Mouse (Mus musculus): ENCODE data around the gene C130050O18Rik.
"Not testable (repeated sequence)": the region's sequence is repeated elsewhere in the genome, so short reads cannot be mapped to it uniquely, and the experiment has no call there.

Gene C130050O18Rik

DNA sequence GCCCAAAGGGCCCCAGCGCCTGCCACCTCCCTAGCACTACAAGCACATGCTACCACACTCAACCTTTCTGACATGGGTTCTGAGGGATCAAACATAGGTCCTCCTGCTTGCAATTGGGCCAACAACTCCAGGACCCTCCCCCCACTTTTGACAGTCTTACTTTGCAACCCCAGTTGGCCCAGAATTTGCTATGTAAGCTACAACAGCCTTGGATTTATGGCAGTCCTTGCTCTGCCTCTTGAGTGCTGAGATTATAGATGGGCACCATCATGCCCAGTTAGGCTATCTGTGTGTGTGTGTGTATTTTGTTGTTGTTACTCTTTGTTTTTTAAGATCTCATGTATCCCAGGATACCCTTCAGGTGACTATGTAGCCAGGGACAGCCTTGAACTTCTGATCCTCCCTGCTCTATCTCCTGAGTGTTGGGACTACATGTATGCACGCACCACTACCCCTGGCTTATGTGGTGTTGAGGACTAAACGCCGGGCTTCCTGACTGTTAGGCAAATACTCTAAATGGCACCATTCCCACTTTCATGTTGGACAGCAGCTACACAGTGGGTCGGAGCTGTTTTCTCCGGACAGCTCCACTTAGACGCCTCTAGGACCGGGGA is 25.2 kb upstream of the C130050O18Rik start:
- DNase-seq (ENCODE audit: inconsistent ontology term): no peak

DNA sequence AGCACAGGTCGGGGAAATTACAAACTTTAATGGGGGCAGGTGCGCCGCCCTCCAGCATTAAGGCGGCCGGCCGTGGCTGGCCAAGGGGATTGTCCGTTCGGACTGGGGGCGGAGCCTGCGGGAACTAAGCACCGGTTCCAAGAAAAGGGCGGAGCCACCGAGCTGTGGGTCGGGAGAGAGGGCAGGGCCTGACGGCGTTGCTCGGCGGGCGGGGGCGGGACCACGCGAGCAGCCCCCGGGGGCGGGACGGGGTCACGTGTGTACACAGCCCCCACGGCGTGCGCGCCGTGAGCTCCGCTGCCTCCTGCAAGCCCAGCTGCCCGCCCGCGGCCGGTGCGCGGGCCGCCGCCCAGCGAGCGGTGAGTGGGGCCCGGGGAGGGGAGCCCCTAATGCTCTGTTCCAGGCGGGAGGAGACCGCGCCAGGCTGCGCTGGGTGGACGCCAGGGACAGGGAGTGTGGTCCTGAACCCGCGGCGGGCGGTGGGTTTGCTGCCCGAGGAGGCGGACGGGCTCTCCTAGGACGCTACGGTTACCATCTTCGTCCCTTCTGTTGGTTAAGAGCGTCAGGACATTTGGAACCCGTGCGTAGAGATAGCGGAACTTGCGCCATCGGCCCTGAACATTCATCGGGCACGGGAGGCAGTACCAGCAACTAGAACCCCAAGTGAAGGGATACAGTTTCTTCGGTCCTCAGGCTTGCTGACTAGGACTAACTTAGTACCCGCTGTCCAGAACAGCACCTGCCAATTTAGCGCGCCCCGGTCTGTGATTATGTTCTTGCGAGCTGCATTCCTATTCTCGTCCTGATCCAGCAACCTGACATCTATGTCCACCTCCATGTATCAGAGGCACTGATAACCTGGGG is 24.5 kb upstream of the C130050O18Rik start:
- peak; percentile 96 for DNase-seq (ENCODE audit: inconsistent ontology term)

- DNase-seq (ENCODE audit: inconsistent ontology term): no peak
Observed at GRCm38 (mm10) chr5:139381586-139382513, 23.2 kb upstream of the C130050O18Rik start.

DNA sequence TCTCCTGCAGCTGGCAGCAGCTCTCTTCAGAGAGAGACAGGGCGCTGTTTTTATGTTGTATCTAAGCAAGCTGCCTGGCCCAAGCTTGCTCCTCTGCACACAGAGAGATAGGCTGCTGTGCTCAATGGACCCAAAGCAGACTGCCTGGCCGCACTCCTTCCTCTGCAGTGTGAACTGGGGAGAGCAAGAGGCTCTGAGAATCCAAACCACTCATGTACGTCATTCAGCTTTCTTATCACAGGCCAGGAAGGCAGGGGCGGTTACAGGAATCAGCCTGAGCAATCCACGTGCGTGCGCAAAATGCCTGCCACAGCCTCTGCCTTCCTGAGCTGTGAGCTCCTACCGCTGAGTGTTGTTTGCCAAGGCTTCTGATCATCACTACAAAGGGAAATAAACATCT is 22.3 kb upstream of the C130050O18Rik start:
- DNase-seq (ENCODE audit: inconsistent ontology term): no peak

- no peak for DNase-seq (ENCODE audit: inconsistent ontology term)
Observed at GRCm38 (mm10) chr5:139383234-139383633, 21.8 kb upstream of the C130050O18Rik start.

DNA sequence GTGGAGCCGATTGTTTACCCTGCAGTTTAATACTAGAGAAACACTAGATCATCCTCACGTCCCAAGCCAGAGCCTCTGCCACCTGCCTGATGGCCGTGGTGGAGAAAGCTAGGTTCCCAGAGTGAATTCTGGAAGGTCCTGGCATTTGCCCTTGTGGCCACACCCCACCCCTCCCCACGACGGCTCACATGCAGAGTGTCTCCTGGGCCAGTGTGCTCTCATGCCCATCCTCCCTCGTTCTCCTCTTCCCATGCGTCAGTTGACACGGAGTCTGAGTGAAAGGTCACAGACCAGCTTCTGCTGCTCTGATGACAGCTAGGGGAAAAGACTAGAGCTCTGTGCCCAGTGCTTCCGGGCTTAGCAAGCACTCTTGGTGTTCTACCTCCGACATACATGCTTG is 20.5 kb upstream of the C130050O18Rik start:
- no peak for DNase-seq (ENCODE audit: inconsistent ontology term)

DNA sequence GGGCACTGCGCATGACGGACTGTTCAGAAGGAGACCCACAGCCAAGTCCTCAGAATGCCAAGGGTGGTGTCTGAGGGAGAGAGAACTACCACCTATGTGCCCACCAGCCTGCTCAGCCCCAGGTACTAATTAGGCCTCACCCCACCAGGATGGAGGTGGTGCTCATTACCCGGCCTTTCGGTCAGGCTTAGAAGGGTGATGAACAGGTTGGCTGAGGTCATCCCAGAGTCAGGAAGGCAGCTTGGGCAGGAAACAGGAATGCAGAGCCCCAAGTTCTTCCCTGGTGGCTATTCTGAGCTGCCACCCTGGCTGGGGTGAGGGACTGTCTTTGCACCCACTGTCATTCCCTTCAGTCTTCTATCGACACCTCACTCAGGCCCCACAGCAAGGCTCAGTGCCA is 19.0 kb upstream of the C130050O18Rik start:
- no peak for DNase-seq (ENCODE audit: inconsistent ontology term)

DNA sequence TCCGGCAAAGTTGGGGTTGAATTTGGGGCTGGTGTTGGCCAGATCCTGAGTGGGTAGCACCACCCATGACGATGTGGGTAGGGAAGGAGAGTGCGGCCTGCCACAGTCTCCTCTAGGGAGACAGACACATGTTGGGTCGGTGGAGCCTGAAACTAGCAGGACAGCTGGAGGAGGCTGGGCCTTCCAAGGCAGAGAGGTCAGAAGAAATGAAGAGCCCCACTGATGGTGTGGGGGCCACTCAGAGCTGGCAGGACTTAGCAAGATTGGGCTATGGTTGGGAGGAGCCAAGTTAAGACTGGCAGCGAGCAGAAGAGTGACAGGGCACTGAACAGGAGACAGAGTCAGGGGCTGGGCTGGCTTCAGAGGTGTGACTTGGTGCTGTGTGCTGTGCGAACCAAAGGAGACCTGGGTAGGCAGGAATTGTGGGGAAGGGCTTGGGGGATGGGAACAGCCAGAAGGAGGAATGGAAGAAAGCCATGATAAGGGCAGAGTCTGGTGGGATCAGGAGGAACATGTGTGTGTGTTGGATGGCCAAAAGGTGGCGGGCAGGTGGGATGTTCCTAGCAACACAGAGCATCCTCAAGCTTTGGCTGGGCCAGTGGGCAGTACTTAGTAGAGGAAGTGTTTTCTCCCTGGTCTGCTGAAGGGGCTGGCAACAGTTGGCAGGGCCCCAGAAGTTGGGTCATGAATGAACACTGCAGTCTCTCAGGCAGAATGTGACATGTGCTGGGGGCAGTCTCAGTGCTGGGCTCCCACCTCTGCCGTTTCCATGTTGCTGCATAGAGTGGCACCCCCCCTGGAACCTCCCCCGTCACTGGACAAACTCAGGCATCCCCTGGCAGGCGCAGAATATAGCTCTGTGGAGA is 17.5 kb upstream of the C130050O18Rik start:
- DNase-seq (ENCODE audit: inconsistent ontology term): no peak

- DNase-seq (ENCODE audit: inconsistent ontology term): no peak
Observed at GRCm38 (mm10) chr5:139388195-139388570, 16.9 kb upstream of the C130050O18Rik start.

DNA sequence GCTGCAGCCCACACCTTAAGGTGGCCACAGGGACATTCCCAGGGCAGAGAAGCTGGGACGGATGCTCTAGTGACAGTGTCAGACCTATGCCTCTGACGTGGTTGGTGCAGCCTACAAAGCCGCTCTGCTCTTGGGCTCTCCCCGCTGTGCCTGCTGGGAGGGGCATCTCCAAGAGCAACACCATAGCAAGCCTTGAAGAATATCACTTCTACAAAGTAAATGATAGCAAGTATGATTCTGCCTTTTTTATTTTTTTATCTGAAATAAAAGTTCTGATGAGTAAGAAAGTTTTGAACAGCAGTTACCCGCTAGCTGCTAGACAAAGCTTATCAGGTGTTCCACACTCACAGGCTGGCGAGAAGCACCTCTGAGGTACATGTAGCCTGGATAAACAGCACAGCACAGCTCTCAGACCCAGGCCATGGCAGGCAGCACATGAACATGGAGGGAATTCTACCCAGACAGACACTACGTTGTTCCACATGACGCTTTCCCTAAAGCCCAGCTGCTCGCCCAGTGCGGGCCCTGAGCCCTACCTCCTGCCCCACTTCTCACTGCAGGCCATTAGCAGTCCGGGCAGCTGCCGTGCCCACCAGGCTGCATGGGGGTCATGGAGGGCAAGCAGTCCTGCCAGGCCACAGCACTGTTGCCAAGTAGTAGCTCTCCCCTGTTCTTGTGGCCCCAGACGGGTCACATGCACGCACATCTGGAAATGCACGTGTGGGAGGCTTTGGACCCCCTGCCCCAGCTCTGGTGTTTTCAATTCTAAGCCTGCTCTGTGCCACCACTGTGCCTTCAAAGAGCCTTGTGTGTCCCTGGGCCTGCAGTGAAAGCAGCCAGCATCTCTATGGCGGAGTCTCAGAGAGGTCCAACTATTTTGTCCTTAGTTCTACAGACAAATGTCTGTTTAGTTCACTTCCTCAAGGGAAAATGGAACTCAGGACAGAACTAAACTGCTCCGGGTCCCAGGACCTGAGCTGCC is 16.1 kb upstream of the C130050O18Rik start:
- peak; percentile 62 for DNase-seq (ENCODE audit: inconsistent ontology term)

GRCm38 (mm10) chr5:139389676-139390061 is 15.4 kb upstream of the C130050O18Rik start:
- DNase-seq (ENCODE audit: inconsistent ontology term): peak; percentile 82

- DNase-seq (ENCODE audit: inconsistent ontology term): not testable (repeated sequence)
Observed at GRCm38 (mm10) chr5:139390324-139391119, 14.6 kb upstream of the C130050O18Rik start.

DNA sequence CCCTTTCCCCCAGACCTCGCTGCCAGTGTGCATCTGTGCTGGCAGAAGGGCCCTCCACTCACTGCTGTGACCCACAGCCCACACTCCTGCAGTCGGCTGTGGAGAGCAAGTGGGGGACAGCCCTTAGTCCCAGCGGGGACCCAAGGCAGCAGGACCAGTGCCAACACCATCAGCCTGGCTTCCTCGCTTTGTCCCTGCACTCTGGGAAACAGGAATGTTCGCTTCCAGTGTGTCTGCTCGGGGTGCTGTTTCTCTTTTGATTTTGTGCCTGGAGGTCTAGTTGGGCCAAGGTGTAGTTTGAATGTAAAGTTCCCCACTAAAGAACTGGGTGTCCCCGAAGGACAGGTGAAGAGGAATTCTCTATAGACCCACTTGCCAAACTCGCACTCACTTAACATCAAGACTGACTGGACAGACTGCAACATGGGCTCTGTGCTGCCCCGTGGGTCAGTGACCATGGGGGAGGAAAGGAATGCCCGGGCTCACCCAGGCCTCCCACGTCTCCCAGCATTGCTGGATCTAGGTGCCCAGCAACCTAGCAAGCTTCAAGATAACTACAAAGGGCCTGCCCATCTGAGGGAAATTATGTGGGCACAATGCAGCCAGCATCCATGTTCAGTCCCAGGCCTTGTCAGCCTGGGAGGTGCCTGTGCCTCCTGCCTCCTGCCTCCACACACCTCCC is 13.6 kb upstream of the C130050O18Rik start:
- peak; percentile 61 for DNase-seq (ENCODE audit: inconsistent ontology term)

DNA sequence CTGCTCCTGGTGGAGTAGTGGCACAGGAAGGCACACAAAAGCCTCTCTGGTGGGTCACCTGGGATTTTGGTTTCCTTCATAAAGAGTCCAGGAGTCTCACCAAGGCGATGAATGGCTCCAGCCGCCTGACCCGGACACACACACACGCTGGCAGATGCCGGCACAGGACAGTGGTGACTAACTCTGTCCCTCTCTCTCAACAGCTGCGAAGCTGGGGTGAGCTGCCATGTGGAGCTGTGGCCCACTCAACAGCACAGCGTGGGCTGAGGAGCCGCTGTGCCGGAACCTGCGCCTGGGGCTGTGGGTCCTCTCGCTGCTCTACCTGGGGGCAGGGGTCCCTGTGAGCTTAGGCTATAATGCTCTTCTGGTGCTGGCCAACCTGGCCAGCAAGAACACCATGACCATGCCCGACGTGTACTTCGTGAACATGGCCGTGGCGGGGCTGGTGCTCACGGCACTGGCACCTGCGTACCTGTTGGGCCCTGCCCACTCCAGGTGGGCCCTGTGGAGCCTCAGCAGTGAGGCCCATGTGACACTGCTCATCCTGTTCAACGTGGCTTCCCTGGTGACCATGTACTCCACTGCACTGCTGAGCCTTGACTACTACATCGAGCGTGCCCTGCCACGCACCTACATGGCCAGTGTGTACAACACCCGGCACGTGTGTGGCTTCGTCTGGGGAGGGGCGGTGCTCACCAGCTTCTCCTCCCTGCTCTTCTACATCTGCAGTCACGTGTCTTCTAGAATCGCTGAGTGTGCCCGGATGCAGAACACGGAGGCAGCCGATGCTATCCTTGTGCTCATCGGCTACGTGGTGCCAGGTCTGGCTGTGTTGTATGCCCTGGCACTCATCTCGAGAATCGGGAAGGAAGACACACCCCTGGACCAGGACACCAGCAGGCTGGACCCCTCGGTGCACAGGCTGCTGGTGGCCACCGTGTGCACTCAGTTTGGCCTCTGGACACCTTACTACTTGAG is 12.6 kb upstream of the C130050O18Rik start:
- DNase-seq (ENCODE audit: inconsistent ontology term): no peak

DNA sequence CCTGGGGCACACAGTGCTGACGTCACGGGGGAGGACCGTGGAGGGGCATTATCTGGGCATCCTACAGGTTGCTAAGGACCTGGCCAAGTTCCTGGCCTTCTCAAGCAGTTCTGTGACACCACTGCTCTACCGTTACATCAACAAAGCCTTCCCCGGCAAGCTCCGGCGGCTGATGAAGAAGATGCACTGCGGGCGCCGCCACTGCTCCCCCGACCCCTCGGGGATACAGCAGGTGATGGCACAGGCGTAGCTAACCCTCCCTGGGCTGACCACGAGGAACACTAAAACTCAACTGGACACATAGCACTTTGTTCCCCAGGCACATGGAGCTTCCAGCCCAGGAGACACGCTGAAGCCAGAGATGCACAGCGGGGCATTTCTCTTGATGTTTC is 11.9 kb upstream of the C130050O18Rik start:
- no peak for DNase-seq (ENCODE audit: inconsistent ontology term)

- no peak for DNase-seq (ENCODE audit: inconsistent ontology term)
Observed at GRCm38 (mm10) chr5:139394399-139394798, 10.7 kb upstream of the C130050O18Rik start.

- no peak for DNase-seq (ENCODE audit: inconsistent ontology term)
Observed at GRCm38 (mm10) chr5:139395528-139395927, 9.6 kb upstream of the C130050O18Rik start.

Data from Muller cell, postnatal 12 days (primary cell).